Mouse (Mus musculus): ENCODE data around the gene Adamts13.

Adamts13 gene

GRCm38 (mm10) chr2:26973116-26973515, at the start of gene Adamts13:
TSS of gene Adamts13 (plus strand) at chr2:26973416.
- no peak for DNase-seq (ENCODE audit: low spot score in 2 of 2)

GRCm38 (mm10) chr2:26927745-26928476, 45.3 kb upstream of the Adamts13 start:
- DNase-seq (ENCODE audit: low spot score in 2 of 2) = no peak

GRCm38 (mm10) chr2:26930390-26930789, 42.8 kb upstream of the Adamts13 start:
- DNase-seq (ENCODE audit: low spot score in 2 of 2) = peak in 1 of 2 experiments; percentile 47

GRCm38 (mm10) chr2:26932473-26933303, 40.5 kb upstream of the Adamts13 start:
- DNase-seq (ENCODE audit: low spot score in 2 of 2) = peak; percentile 20 to 51

GRCm38 (mm10) chr2:26933304-26934055, 39.7 kb upstream of the Adamts13 start, which contains the start of the genes Surf4 and Stkld1:
TSS of gene Surf4 (minus strand) at chr2:26933928.
TSS of gene Stkld1 (plus strand) at chr2:26934047.
- peak; percentile 80 to 89 for DNase-seq (ENCODE audit: low spot score in 2 of 2)

GRCm38 (mm10) chr2:26935286-26935685, 37.9 kb upstream of the Adamts13 start:
- DNase-seq (ENCODE audit: low spot score in 2 of 2) = no peak

GRCm38 (mm10) chr2:26936425-26936824, 36.8 kb upstream of the Adamts13 start:
- no peak for DNase-seq (ENCODE audit: low spot score in 2 of 2)

GRCm38 (mm10) chr2:26941539-26941938, 31.7 kb upstream of the Adamts13 start:
- DNase-seq (ENCODE audit: low spot score in 2 of 2) = no peak

- no peak for DNase-seq (ENCODE audit: low spot score in 2 of 2)
These were observed 30.0 kb upstream of the Adamts13 start for GRCm38 (mm10) chr2:26943253-26943652.

GRCm38 (mm10) chr2:26950411-26950810, 22.8 kb upstream of the Adamts13 start:
- no peak for DNase-seq (ENCODE audit: low spot score in 2 of 2)

- no peak for DNase-seq (ENCODE audit: low spot score in 2 of 2)
These were observed 21.8 kb upstream of the Adamts13 start for GRCm38 (mm10) chr2:26951346-26951905.

GRCm38 (mm10) chr2:26952193-26952592, 21.0 kb upstream of the Adamts13 start:
- DNase-seq (ENCODE audit: low spot score in 2 of 2) = no peak

GRCm38 (mm10) chr2:26952866-26953265, 20.4 kb upstream of the Adamts13 start:
- DNase-seq (ENCODE audit: low spot score in 2 of 2) = no peak

- no peak for DNase-seq (ENCODE audit: low spot score in 2 of 2)
These were observed 18.4 kb upstream of the Adamts13 start for GRCm38 (mm10) chr2:26954735-26955395.

- no peak for DNase-seq (ENCODE audit: low spot score in 2 of 2)
These were observed 16.3 kb upstream of the Adamts13 start for GRCm38 (mm10) chr2:26956811-26957487.

GRCm38 (mm10) chr2:26957488-26957859, 15.7 kb upstream of the Adamts13 start:
- DNase-seq (ENCODE audit: low spot score in 2 of 2) = no peak

GRCm38 (mm10) chr2:26960756-26961155, 12.5 kb upstream of the Adamts13 start:
- no peak for DNase-seq (ENCODE audit: low spot score in 2 of 2)

- DNase-seq (ENCODE audit: low spot score in 2 of 2) = peak; percentile 84 to 88
These were observed 9.1 kb upstream of the Adamts13 start, which contains the start of gene Rexo4 for GRCm38 (mm10) chr2:26963923-26964723. TSS of gene Rexo4 (minus strand) at chr2:26964386.

- DNase-seq (ENCODE audit: low spot score in 2 of 2) = no peak
These were observed 8.4 kb upstream of the Adamts13 start for GRCm38 (mm10) chr2:26964724-26965370.
